Mouse (Mus musculus): ENCODE results near the gene Acnat2. TPM values are rescaled to one million over a fixed set of nuclear protein-coding genes. Genes with fewer than 3 reads are reported as not detected.
A peak's percentile ranks its signal among the peaks of the same experiment; 100 is the strongest.
"Not testable (repeated sequence)": the region's sequence is repeated elsewhere in the genome, so short reads cannot be mapped to it uniquely, and the experiment has no call there.

Gene Acnat2
- polyA plus RNA-seq, 1 experiment from 2014 or later = not detected

- not testable (repeated sequence) for H3K4me1 ChIP-seq (ENCODE audit: control insufficient read depth, insufficient read depth, low read length); H3K27ac ChIP-seq (ENCODE audit: low read length); H3K4me3 ChIP-seq (ENCODE audit: low read depth, low read length); H3K27me3 ChIP-seq (ENCODE audit: control insufficient read depth, insufficient read depth, low read length); H3K4me2 ChIP-seq (replicated peaks; ENCODE audit: low read depth, low read length); H3K9me3 ChIP-seq (ENCODE audit: control insufficient read depth, low read depth, low read length); ATAC-seq (ENCODE audit: insufficient number of reproducible peaks, insufficient read depth, low FRiP score, low read depth); H3K9ac ChIP-seq (replicated peaks; ENCODE audit: low read depth, low read length); H3K36me3 ChIP-seq (ENCODE audit: control insufficient read depth, insufficient read depth, low read length)
- 89% methylated on average over 3 of the region's 3 CpGs for WGBS
Measured at GRCm38 (mm10) chr4:49368046-49368445, 39.9 kb downstream of the Acnat2 start.

DNA sequence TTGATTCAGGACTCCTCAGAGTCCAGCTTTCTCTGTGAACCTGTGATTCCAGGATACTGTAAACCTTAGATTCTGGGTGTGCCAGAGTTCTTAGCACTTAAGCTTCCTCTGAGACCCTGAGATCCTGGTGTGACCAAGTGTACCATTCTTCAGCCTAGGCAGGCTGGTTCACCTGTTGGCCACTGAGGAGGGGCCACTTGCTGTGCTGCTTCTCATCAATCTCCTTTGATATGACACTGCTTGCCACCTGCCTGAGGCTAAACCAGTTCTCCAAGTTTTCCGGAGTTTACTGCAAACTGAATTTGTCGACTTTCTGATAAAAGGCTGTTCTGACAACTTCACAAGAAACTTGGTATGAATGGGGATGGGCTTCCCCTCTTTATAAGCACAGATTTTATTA is 50.9 kb downstream of the Acnat2 start:
- no peaks in the 10 kb centered on the region for H3K9me3 ChIP-seq (ENCODE audit: control insufficient read depth, low read depth, low read length)
- no peak overlapping the region for H3K4me2 ChIP-seq (replicated peaks; ENCODE audit: low read depth, low read length)
- no peaks in the 10 kb centered on the region for H3K4me1 ChIP-seq (ENCODE audit: control insufficient read depth, insufficient read depth, low read length)
- no peak overlapping the region for H3K9ac ChIP-seq (replicated peaks; ENCODE audit: low read depth, low read length)
- no peaks in the 10 kb centered on the region for H3K27me3 ChIP-seq (ENCODE audit: control insufficient read depth, insufficient read depth, low read length)
- peak; percentile 76; the same call in 1 of the 2 replicates for ATAC-seq (ENCODE audit: insufficient number of reproducible peaks, insufficient read depth, low FRiP score, low read depth)
- no peak overlapping the region for H3K27ac ChIP-seq (ENCODE audit: low read length)
- no peaks in the 10 kb centered on the region for H3K36me3 ChIP-seq (ENCODE audit: control insufficient read depth, insufficient read depth, low read length)
- WGBS = 40% methylated on average over 2 of the region's 2 CpGs
- H3K4me3 ChIP-seq (ENCODE audit: low read depth, low read length) = no peak overlapping the region

DNA sequence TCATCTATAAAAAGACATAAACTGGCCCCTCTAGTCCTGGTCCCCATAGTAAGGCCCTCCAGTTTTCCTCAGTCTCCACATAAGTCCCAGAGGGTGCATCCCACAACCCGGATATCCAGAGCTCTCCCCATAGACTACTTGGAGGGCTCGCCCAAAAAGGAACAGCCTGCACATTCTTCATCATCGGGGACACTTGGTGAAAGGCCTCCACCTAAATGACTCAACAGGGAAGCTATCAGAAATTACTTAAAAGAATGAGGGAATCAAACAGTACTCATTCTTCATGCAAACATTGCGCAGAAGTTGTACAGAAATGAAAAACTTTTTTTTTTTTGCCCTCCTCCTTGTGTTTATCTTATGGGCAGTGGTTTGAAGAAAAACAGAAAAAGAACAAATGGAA is 57.5 kb downstream of the Acnat2 start:
- no peaks in the 10 kb centered on the region for H3K36me3 ChIP-seq (ENCODE audit: control insufficient read depth, insufficient read depth, low read length)
- no peak overlapping the region for H3K4me2 ChIP-seq (replicated peaks; ENCODE audit: low read depth, low read length)
- H3K4me1 ChIP-seq (ENCODE audit: control insufficient read depth, insufficient read depth, low read length) = no peaks in the 10 kb centered on the region
- WGBS = 77% methylated on average over 4 of the region's 4 CpGs
- no peak overlapping the region for H3K9ac ChIP-seq (replicated peaks; ENCODE audit: low read depth, low read length)
- no peak for ATAC-seq (ENCODE audit: insufficient number of reproducible peaks, insufficient read depth, low FRiP score, low read depth)
- H3K27me3 ChIP-seq (ENCODE audit: control insufficient read depth, insufficient read depth, low read length) = no peaks in the 10 kb centered on the region
- no peak overlapping the region for H3K4me3 ChIP-seq (ENCODE audit: low read depth, low read length)
- no peaks in the 10 kb centered on the region for H3K9me3 ChIP-seq (ENCODE audit: control insufficient read depth, low read depth, low read length)
- no peak overlapping the region for H3K27ac ChIP-seq (ENCODE audit: low read length)

GRCm38 (mm10) chr4:49348677-49349076 is 59.3 kb downstream of the Acnat2 start:
- 77% methylated on average over 2 of the region's 2 CpGs for WGBS
- no peaks in the 10 kb centered on the region for H3K9me3 ChIP-seq (ENCODE audit: control insufficient read depth, low read depth, low read length)
- H3K36me3 ChIP-seq (ENCODE audit: control insufficient read depth, insufficient read depth, low read length) = no peaks in the 10 kb centered on the region
- ATAC-seq (ENCODE audit: insufficient number of reproducible peaks, insufficient read depth, low FRiP score, low read depth) = no peak
- H3K4me1 ChIP-seq (ENCODE audit: control insufficient read depth, insufficient read depth, low read length) = no peaks in the 10 kb centered on the region
- no peak overlapping the region for H3K4me3 ChIP-seq (ENCODE audit: low read depth, low read length)
- no peaks in the 10 kb centered on the region for H3K27me3 ChIP-seq (ENCODE audit: control insufficient read depth, insufficient read depth, low read length)
- no peak overlapping the region for H3K27ac ChIP-seq (ENCODE audit: low read length)
- H3K9ac ChIP-seq (replicated peaks; ENCODE audit: low read depth, low read length) = no peak overlapping the region
- no peak overlapping the region for H3K4me2 ChIP-seq (replicated peaks; ENCODE audit: low read depth, low read length)

GRCm38 (mm10) chr4:49348001-49348400 is 60.0 kb downstream of the Acnat2 start:
- H3K27me3 ChIP-seq (ENCODE audit: control insufficient read depth, insufficient read depth, low read length); ATAC-seq (ENCODE audit: insufficient number of reproducible peaks, insufficient read depth, low FRiP score, low read depth); H3K4me3 ChIP-seq (ENCODE audit: low read depth, low read length); H3K4me2 ChIP-seq (replicated peaks; ENCODE audit: low read depth, low read length); H3K36me3 ChIP-seq (ENCODE audit: control insufficient read depth, insufficient read depth, low read length); H3K9me3 ChIP-seq (ENCODE audit: control insufficient read depth, low read depth, low read length); H3K9ac ChIP-seq (replicated peaks; ENCODE audit: low read depth, low read length); H3K27ac ChIP-seq (ENCODE audit: low read length); H3K4me1 ChIP-seq (ENCODE audit: control insufficient read depth, insufficient read depth, low read length): not testable (repeated sequence)
- WGBS = 84% methylated on average over 1 of the region's 1 CpGs

- not testable (repeated sequence) for H3K4me2 ChIP-seq (replicated peaks; ENCODE audit: low read depth, low read length); H3K4me1 ChIP-seq (ENCODE audit: control insufficient read depth, insufficient read depth, low read length); H3K36me3 ChIP-seq (ENCODE audit: control insufficient read depth, insufficient read depth, low read length); H3K9me3 ChIP-seq (ENCODE audit: control insufficient read depth, low read depth, low read length); H3K27me3 ChIP-seq (ENCODE audit: control insufficient read depth, insufficient read depth, low read length); ATAC-seq (ENCODE audit: insufficient number of reproducible peaks, insufficient read depth, low FRiP score, low read depth); H3K9ac ChIP-seq (replicated peaks; ENCODE audit: low read depth, low read length); H3K27ac ChIP-seq (ENCODE audit: low read length); H3K4me3 ChIP-seq (ENCODE audit: low read depth, low read length)
- WGBS = 60% methylated on average over 3 of the region's 3 CpGs
Measured at GRCm38 (mm10) chr4:49340091-49340490, 67.9 kb downstream of the Acnat2 start.

DNA sequence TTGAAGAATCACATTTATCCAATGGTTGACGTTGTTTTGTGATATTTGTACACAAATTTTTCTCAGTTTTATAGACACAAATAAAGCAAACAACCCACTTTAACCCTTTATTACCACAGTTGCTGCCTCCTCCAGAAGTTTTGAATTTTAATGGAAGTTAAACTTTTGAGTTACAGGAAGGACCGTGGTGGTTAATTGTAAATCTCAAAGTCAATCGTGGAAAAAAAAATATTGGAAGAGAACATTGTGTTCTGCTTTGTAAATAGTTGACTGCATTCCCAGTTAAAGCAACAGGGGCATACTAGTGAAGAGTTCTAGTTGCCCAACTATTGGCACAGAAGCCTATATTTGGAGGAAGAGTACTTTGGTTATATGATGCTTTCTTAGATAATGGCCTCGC is 70.0 kb downstream of the Acnat2 start:
- not testable (repeated sequence) for H3K4me3 ChIP-seq (ENCODE audit: low read depth, low read length); H3K36me3 ChIP-seq (ENCODE audit: control insufficient read depth, insufficient read depth, low read length); H3K27me3 ChIP-seq (ENCODE audit: control insufficient read depth, insufficient read depth, low read length); H3K9me3 ChIP-seq (ENCODE audit: control insufficient read depth, low read depth, low read length); H3K27ac ChIP-seq (ENCODE audit: low read length); H3K4me2 ChIP-seq (replicated peaks; ENCODE audit: low read depth, low read length); H3K9ac ChIP-seq (replicated peaks; ENCODE audit: low read depth, low read length); H3K4me1 ChIP-seq (ENCODE audit: control insufficient read depth, insufficient read depth, low read length); ATAC-seq (ENCODE audit: insufficient number of reproducible peaks, insufficient read depth, low FRiP score, low read depth)
- WGBS = 82% methylated on average over 3 of the region's 4 CpGs

Other genes with a start within 250 kb of the Acnat2 start
- gene Acnat1, start 65.8 kb upstream of the Acnat2 start, polyA plus RNA-seq (2014; fragmentation: Nextera tagmentation; extraction: Ambion mirVana) = 0.42 and 0.86 TPM in 2 replicates
- 0.20 TPM in 1 of 2 replicates, not detected in the other for gene Baat, start 98.4 kb upstream of the Acnat2 start, polyA plus RNA-seq (2014; fragmentation: Nextera tagmentation; extraction: Ambion mirVana)
- 91.4 and 93.6 TPM in 2 replicates for gene Mrpl50, start 112.9 kb upstream of the Acnat2 start, polyA plus RNA-seq (2014; fragmentation: Nextera tagmentation; extraction: Ambion mirVana)
- 7.1 and 8.7 TPM in 2 replicates for gene Zfp189, start 113.0 kb upstream of the Acnat2 start, polyA plus RNA-seq (2014; fragmentation: Nextera tagmentation; extraction: Ambion mirVana)
- gene Aldob, start 141.4 kb upstream of the Acnat2 start, polyA plus RNA-seq (2014; fragmentation: Nextera tagmentation; extraction: Ambion mirVana) = 2.6 and 2.7 TPM in 2 replicates
- 29.6 and 30.1 TPM in 2 replicates for gene Tmem246, start 189.7 kb upstream of the Acnat2 start, polyA plus RNA-seq (2014; fragmentation: Nextera tagmentation; extraction: Ambion mirVana)
- gene Rnf20, start 223.9 kb upstream of the Acnat2 start, polyA plus RNA-seq (2014; fragmentation: Nextera tagmentation; extraction: Ambion mirVana) = 48.6 and 59.6 TPM in 2 replicates